Mouse (Mus musculus): ENCODE measurements around the gene Lrrc36. TPM values are rescaled to one million over a fixed set of nuclear protein-coding genes. Genes with fewer than 3 reads are reported as not detected.

The Lrrc36 gene
- polyA plus RNA-seq, 1 experiment from 2014 or later = 0.09 TPM

DNA sequence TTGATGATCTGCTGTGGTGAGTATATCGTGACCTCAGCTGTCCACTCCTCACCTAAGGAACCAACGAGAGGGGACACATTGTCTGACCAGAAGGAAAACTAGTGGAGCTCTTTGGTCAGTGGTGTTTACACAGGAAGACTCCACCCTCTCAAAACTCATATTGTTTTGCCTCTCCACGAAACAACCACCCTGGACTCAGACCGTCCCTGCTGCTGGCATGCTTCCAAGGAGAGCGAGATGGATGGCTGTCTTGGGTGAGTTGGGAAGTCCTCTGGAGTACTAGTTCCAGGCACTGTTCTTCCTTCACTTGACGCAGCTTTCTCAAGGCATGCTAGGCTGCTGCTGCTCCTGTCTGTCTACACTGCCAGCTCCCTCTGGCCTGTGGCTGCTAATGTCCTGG is 24.3 kb upstream of the Lrrc36 start:
- 50% methylated on average over 6 of the region's 6 CpGs for WGBS (ENCODE audit: insufficient replicate concordance)
- no peak overlapping the region for H3K9ac ChIP-seq (ENCODE audit: low read depth, low read length)
- H3K4me1 ChIP-seq (ENCODE audit: control insufficient read depth, low read depth, low read length) = no peaks in the 10 kb centered on the region
- H3K4me3 ChIP-seq (ENCODE audit: low read depth, low read length) = no peak overlapping the region
- H3K36me3 ChIP-seq (ENCODE audit: control insufficient read depth, insufficient read depth) = no peaks in the 10 kb centered on the region
- no peak overlapping the region for H3K27ac ChIP-seq (ENCODE audit: low read length)
- ATAC-seq (ENCODE audit: low read depth) = no peak
- no peaks in the 10 kb centered on the region for H3K9me3 ChIP-seq (replicated peaks; ENCODE audit: control insufficient read depth, low read length)
- no peak overlapping the region for H3K4me2 ChIP-seq (ENCODE audit: low read depth, low read length)
- no peaks in the 10 kb centered on the region for H3K27me3 ChIP-seq (ENCODE audit: control insufficient read depth, insufficient read depth, low read depth, low read length)

DNA sequence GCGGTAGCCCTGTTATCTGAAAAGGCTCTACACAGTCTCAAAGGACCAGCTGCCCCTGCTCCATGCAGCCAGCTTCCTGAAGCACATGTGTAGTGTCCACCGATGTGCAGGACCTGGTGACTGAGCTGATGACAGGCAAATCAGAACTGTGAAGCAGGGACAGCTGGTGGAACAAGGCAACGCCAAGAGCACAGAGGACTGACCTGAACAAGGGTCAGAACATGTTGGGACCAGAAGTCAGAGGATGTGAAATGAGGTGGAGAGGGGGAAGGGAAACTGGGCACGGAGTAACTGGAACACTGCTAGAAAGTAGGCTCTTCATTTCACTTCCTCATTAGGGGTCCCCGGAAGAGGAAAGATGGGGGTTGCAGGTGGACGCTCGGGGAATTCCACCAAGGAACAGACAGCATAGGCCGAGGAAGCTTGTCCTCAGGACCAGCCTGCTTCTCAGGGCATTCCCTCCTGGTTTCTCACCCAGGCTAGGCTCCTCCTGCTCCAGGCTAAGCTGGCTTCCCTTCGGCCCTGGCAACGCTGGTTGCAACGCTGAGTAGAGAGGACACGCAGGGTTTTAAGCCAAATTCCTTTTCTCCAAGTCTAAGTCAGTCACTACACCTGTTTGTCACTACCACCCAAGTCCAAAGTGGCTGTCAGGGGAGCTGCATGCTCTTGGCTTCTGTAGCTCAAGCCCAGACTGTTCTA is 20.1 kb upstream of the Lrrc36 start:
- Histone ChIP-seq H3K27me3 (ENCODE audit: control insufficient read depth, insufficient read depth, low read depth, low read length) (no peaks in the 10 kb centered on the region), H3K4me3 (ENCODE audit: low read depth, low read length) (no peak overlapping the region), H3K4me2 (ENCODE audit: low read depth, low read length) (no peak overlapping the region), H3K27ac (ENCODE audit: low read length) (no peak overlapping the region), H3K9ac (ENCODE audit: low read depth, low read length) (no peak overlapping the region), H3K36me3 (ENCODE audit: control insufficient read depth, insufficient read depth) (no peaks in the 10 kb centered on the region), H3K9me3 (replicated peaks; ENCODE audit: control insufficient read depth, low read length) (no peaks in the 10 kb centered on the region), H3K4me1 (ENCODE audit: control insufficient read depth, low read depth, low read length) (no peaks in the 10 kb centered on the region)
- ATAC-seq (ENCODE audit: low read depth) = no peak
- 62% methylated on average over 12 of the region's 12 CpGs for WGBS (ENCODE audit: insufficient replicate concordance)

DNA sequence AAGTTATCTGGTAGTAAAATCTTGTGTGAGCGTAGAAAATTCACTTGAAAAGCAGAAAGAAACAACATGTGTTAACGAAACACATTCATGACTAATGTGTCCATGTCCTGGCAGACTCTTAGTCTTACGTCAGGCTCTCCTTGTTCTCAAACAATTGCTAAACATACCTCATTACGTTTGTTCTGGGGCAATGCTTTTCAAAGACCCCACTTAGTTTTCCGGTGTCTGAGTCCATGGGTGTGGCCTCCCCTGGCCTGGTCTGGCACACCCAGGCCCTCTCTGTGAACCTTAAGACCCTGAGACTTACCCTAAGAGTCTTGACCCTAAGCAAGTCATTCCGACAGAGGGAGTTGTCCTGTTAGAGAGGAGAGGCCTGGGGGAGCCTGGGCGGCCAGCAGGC is 19.5 kb upstream of the Lrrc36 start:
- Histone ChIP-seq H3K9me3 (replicated peaks; ENCODE audit: control insufficient read depth, low read length) (no peaks in the 10 kb centered on the region), H3K4me1 (ENCODE audit: control insufficient read depth, low read depth, low read length) (no peaks in the 10 kb centered on the region), H3K27ac (ENCODE audit: low read length) (no peak overlapping the region), H3K4me3 (ENCODE audit: low read depth, low read length) (no peak overlapping the region), H3K27me3 (ENCODE audit: control insufficient read depth, insufficient read depth, low read depth, low read length) (no peaks in the 10 kb centered on the region), H3K4me2 (ENCODE audit: low read depth, low read length) (no peak overlapping the region), H3K9ac (ENCODE audit: low read depth, low read length) (no peak overlapping the region), H3K36me3 (ENCODE audit: control insufficient read depth, insufficient read depth) (no peaks in the 10 kb centered on the region)
- ATAC-seq (ENCODE audit: low read depth) = no peak
- WGBS (ENCODE audit: insufficient replicate concordance) = 61% methylated on average over 7 of the region's 7 CpGs

DNA sequence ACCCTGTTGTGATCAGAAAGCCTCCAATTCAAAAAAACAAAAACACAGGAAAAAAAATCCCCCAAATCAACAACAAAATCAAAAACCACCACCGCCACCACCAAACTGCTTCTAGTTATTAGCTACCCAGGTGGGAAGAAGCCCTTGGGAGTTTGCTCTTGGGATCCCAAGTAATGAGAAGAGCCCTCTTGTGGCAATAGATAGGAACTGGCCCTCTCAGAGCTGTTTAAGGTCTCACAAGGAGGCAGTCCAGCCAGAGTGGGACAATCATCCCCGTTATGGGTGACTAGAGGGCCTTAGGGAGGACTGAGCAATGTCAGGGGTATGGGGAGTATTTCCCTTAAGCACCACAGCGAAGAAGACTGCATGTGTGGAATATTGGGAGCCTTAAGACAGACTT is 15.6 kb upstream of the Lrrc36 start:
- no peaks in the 10 kb centered on the region for H3K9me3 ChIP-seq (replicated peaks; ENCODE audit: control insufficient read depth, low read length)
- no peaks in the 10 kb centered on the region for H3K4me1 ChIP-seq (ENCODE audit: control insufficient read depth, low read depth, low read length)
- no peak overlapping the region for H3K4me3 ChIP-seq (ENCODE audit: low read depth, low read length)
- no peaks in the 10 kb centered on the region for H3K36me3 ChIP-seq (ENCODE audit: control insufficient read depth, insufficient read depth)
- WGBS (ENCODE audit: insufficient replicate concordance) = 21% methylated on average over 3 of the region's 3 CpGs
- no peak for ATAC-seq (ENCODE audit: low read depth)
- H3K4me2 ChIP-seq (ENCODE audit: low read depth, low read length) = no peak overlapping the region
- H3K27ac ChIP-seq (ENCODE audit: low read length) = no peak overlapping the region
- no peaks in the 10 kb centered on the region for H3K27me3 ChIP-seq (ENCODE audit: control insufficient read depth, insufficient read depth, low read depth, low read length)
- no peak overlapping the region for H3K9ac ChIP-seq (ENCODE audit: low read depth, low read length)

DNA sequence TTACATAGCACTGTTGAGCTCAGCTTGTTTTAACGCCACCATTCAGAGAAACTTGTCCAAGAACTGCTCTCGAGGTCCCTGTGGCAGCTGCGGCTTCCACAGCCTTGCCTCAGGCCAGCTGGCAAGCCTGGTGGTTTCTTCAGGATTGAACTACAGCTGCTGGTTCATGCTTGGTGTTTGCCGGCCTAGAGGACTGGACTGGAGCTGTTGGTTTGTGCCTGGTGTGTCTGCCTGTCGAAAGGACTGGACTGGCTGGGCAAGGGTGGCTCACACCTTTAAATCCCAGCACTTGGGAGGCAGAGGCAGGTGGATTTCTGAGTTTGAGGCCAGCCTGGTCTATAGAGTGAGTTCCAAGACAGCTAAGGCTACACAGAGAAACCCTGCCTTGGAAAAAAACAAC is 13.4 kb upstream of the Lrrc36 start:
- Histone ChIP-seq H3K9me3 (replicated peaks; ENCODE audit: control insufficient read depth, low read length) (no peaks in the 10 kb centered on the region), H3K9ac (ENCODE audit: low read depth, low read length) (no peak overlapping the region), H3K27me3 (ENCODE audit: control insufficient read depth, insufficient read depth, low read depth, low read length) (no peaks in the 10 kb centered on the region), H3K27ac (ENCODE audit: low read length) (no peak overlapping the region), H3K4me2 (ENCODE audit: low read depth, low read length) (no peak overlapping the region), H3K4me1 (ENCODE audit: control insufficient read depth, low read depth, low read length) (no peaks in the 10 kb centered on the region), H3K4me3 (ENCODE audit: low read depth, low read length) (no peak overlapping the region), H3K36me3 (ENCODE audit: control insufficient read depth, insufficient read depth) (no peaks in the 10 kb centered on the region)
- 71% methylated on average over 5 of the region's 5 CpGs for WGBS (ENCODE audit: insufficient replicate concordance)
- no peak for ATAC-seq (ENCODE audit: low read depth)

DNA sequence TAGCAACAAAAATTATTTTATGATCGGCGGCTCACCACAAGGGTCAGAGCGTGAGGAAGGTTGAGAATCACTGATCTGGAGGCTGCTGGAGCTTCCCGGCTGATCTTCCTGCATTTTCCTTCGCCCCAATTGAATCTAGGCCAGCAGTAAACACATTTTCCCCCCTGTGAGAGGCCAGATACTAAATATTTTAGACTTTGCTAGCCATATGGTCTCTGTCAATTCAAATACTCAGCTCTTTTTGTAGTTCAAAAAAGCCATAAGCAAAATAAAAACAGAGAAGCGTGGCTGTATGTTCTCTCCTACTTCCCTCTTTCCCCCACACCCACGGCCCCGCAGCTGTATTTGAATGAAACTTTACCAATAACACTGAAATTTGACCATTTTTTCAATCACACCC is 9.9 kb upstream of the Lrrc36 start:
- Histone ChIP-seq H3K4me3 (ENCODE audit: low read depth, low read length) (no peak overlapping the region), H3K27ac (ENCODE audit: low read length) (no peak overlapping the region), H3K4me2 (ENCODE audit: low read depth, low read length) (no peak overlapping the region), H3K9me3 (replicated peaks; ENCODE audit: control insufficient read depth, low read length) (no peaks in the 10 kb centered on the region), H3K9ac (ENCODE audit: low read depth, low read length) (no peak overlapping the region), H3K36me3 (ENCODE audit: control insufficient read depth, insufficient read depth) (no peaks in the 10 kb centered on the region), H3K4me1 (ENCODE audit: control insufficient read depth, low read depth, low read length) (no peaks in the 10 kb centered on the region), H3K27me3 (ENCODE audit: control insufficient read depth, insufficient read depth, low read depth, low read length) (no peaks in the 10 kb centered on the region)
- no peak for ATAC-seq (ENCODE audit: low read depth)
- 59% methylated on average over 8 of the region's 8 CpGs for WGBS (ENCODE audit: insufficient replicate concordance)

DNA sequence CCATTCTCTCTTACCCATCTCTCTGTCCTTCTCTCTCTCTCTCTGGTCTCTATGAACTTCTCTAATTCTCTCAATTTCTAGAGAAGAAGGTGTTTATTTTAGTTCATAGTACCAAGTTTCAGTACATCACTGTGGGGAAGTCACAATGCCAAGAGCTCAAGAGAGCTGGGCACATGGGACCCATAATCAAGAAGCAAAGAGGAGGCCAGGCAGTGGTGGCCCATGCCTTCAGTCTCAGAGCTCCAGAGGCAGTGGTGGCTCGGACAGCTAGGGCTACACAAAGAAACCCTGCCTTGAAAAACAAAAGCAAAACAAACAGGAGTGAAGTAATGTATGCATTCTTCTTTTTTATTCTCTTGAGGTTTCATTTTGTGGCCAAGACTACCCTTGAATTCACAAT is 8.9 kb upstream of the Lrrc36 start:
- H3K27me3 ChIP-seq (ENCODE audit: control insufficient read depth, insufficient read depth, low read depth, low read length) = no peaks in the 10 kb centered on the region
- no peak for ATAC-seq (ENCODE audit: low read depth)

DNA sequence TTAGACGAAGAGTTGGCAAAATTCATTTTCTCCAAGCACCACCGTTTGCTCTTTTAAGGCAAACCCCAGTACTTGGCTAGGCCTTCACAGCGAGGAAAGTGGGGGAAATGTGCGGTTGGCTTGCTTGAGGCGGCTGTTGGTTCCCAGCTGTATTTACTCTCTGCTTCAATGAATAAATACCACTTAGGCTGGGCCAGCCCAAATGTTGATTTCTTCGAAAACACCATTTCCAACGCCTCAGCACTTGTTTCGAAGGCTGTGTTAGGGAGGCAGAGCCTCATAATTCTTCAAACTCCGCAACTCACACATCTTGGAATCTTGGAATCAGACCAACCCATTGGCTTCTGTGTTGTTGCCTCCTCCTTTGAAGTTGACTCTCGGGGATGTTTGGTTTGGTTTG is 7.0 kb upstream of the Lrrc36 start:
- Histone ChIP-seq H3K27me3 (ENCODE audit: control insufficient read depth, insufficient read depth, low read depth, low read length) (no peaks in the 10 kb centered on the region), H3K27ac (ENCODE audit: low read length) (no peak overlapping the region), H3K4me3 (ENCODE audit: low read depth, low read length) (no peak overlapping the region), H3K36me3 (ENCODE audit: control insufficient read depth, insufficient read depth) (no peaks in the 10 kb centered on the region), H3K9me3 (replicated peaks; ENCODE audit: control insufficient read depth, low read length) (no peaks in the 10 kb centered on the region), H3K4me1 (ENCODE audit: control insufficient read depth, low read depth, low read length) (no peaks in the 10 kb centered on the region), H3K9ac (ENCODE audit: low read depth, low read length) (no peak overlapping the region), H3K4me2 (ENCODE audit: low read depth, low read length) (no peak overlapping the region)
- WGBS (ENCODE audit: insufficient replicate concordance) = 59% methylated on average over 10 of the region's 10 CpGs
- no peak for ATAC-seq (ENCODE audit: low read depth)

More for the DNA sequence above, 8.9 kb upstream of the Lrrc36 start:
- no peaks in the 10 kb centered on the region for H3K9me3 ChIP-seq (replicated peaks; ENCODE audit: control insufficient read depth, low read length)
- no peaks in the 10 kb centered on the region for H3K4me1 ChIP-seq (ENCODE audit: control insufficient read depth, low read depth, low read length)
- H3K4me2 ChIP-seq (ENCODE audit: low read depth, low read length) = no peak overlapping the region
- H3K4me3 ChIP-seq (ENCODE audit: low read depth, low read length) = no peak overlapping the region
- no peak overlapping the region for H3K27ac ChIP-seq (ENCODE audit: low read length)
- no peak overlapping the region for H3K9ac ChIP-seq (ENCODE audit: low read depth, low read length)
- no peaks in the 10 kb centered on the region for H3K36me3 ChIP-seq (ENCODE audit: control insufficient read depth, insufficient read depth)
- WGBS (ENCODE audit: insufficient replicate concordance) = 43% methylated on average over 1 of the region's 1 CpGs

DNA sequence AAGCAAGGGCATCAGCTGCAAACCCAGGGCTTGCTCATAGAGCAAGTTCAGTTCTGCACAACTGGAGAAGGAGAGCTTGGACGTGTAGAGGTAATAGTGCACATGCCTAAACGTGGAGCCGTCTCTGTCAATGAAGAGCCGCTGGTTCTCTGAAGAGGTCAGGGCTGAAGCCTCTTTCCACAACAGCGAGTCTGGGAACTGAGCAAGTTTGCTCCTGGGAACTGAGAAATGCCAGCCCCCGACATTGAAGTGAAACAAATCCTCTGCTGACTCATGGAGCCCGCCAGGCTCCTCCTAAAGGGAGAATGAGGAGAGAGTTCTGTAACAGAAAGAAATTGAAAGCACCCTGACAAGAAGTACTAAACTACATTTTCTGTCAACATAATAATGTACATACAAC is 5.0 kb upstream of the Lrrc36 start:
- Histone ChIP-seq H3K9me3 (replicated peaks; ENCODE audit: control insufficient read depth, low read length) (no peaks in the 10 kb centered on the region), H3K27ac (ENCODE audit: low read length) (no peak overlapping the region), H3K9ac (ENCODE audit: low read depth, low read length) (no peak overlapping the region), H3K4me3 (ENCODE audit: low read depth, low read length) (no peak overlapping the region), H3K4me1 (ENCODE audit: control insufficient read depth, low read depth, low read length) (peaks cover 2% of the 10 kb centered on the region; the same call in 1 of the 2 replicates), H3K27me3 (ENCODE audit: control insufficient read depth, insufficient read depth, low read depth, low read length) (peaks cover 10% of the 10 kb centered on the region), H3K36me3 (ENCODE audit: control insufficient read depth, insufficient read depth) (no peaks in the 10 kb centered on the region), H3K4me2 (ENCODE audit: low read depth, low read length) (no peak overlapping the region)
- 53% methylated on average over 7 of the region's 7 CpGs for WGBS (ENCODE audit: insufficient replicate concordance)
- ATAC-seq (ENCODE audit: low read depth) = no peak
